26 mouse cellular contexts compared by ENCODE assay signal in genomic region chr10:33613197-33613596, GRCm38 (mm10). TPM values are rescaled to one million over a fixed set of nuclear protein-coding genes. Genes with fewer than 3 reads are reported as not detected.
"Had no signal": no experiment of that assay in that cellular context is flagged by ENCODE, and none has a peak within 500 bp of the region (broad histone marks: within the 10 kb centered on the region; RNA-seq: fewer than 3 reads in every experiment).

No protein-coding gene starts in this region.

- DNase-seq: liver, postnatal 0 days; lung, adult 2 months; lung, postnatal 14 days; lung, postnatal 36 days; midbrain, embryonic 14.5 days; retina, postnatal 1 day; right cerebral cortex, adult 18-20 months; right cerebral cortex, postnatal 25 days; right cerebral cortex, postnatal 4 days; spleen, adult 18-20 months; thymus, adult 18-20 months; thymus, postnatal 14 days; thymus, postnatal 36 days had no signal

- ATAC-seq: liver, postnatal 0 days; lung, postnatal 0 days; midbrain, embryonic 16.5 days had no signal

- H3K9ac ChIP-seq: liver, postnatal 0 days; lung, embryonic 15.5 days; midbrain, embryonic 12.5 days; neural tube, embryonic 13.5 days; neural tube, embryonic 15.5 days had no signal

- H3K4me3 ChIP-seq: lung, embryonic 15.5 days; midbrain, embryonic 10.5 days; midbrain, embryonic 12.5 days; myocyte; neural tube, embryonic 13.5 days; neural tube, embryonic 15.5 days had no signal

- H3K9me3 ChIP-seq: lung, embryonic 15.5 days; midbrain, embryonic 10.5 days; midbrain, embryonic 12.5 days; neural tube, embryonic 13.5 days; neural tube, embryonic 15.5 days had no signal

- H3K4me2 ChIP-seq: lung, embryonic 15.5 days; midbrain, embryonic 12.5 days; neural tube, embryonic 13.5 days; neural tube, embryonic 15.5 days had no signal

- H3K4me1 ChIP-seq: lung, embryonic 15.5 days; midbrain, embryonic 10.5 days; midbrain, embryonic 12.5 days; neural tube, embryonic 13.5 days; neural tube, embryonic 15.5 days had no signal

- H3K27me3 ChIP-seq: lung, embryonic 15.5 days; midbrain, embryonic 12.5 days; neural tube, embryonic 13.5 days; neural tube, embryonic 15.5 days had no signal

- H3K36me3 ChIP-seq: lung, embryonic 15.5 days; midbrain, embryonic 10.5 days; midbrain, embryonic 12.5 days; neural tube, embryonic 13.5 days; neural tube, embryonic 15.5 days had no signal

- H3K27ac ChIP-seq: lung, embryonic 15.5 days; macrophage; midbrain, embryonic 10.5 days; midbrain, embryonic 12.5 days; neural tube, embryonic 13.5 days; neural tube, embryonic 15.5 days had no signal

RNA-seq across cellular contexts. Expression of gene Clvs2, which starts 11.4 kb away (rescaled TPM):
- total RNA-seq: megakaryocyte, adult 5-6 weeks; megakaryocyte-erythroid progenitor cell, adult 5-6 weeks had no signal
- polyA plus RNA-seq: liver, postnatal 0 days; lung, adult 2 months; lung, postnatal 0 days; macrophage; myocyte; small intestine, adult 2 months; thymus, postnatal 0 days had no signal
